Mouse (Mus musculus) bone marrow, adult 2 months (tissue): Measurements from ENCODE around the gene 4930544D05Rik.

Experiments
- CTCF ChIP-seq: fragments of 200-500 bp; IDR thresholded peaks from 2 replicates; pipeline ENCODE4 v1.5.1; 2011; ENCODE audit warnings: low read length, control low read depth; ENCODE audit not compliant: control insufficient read depth, insufficient read depth
- POLR2A ChIP-seq: fragments of 200-500 bp; IDR thresholded peaks from 2 replicates; pipeline ENCODE4 v1.6.1; 2011; ENCODE audit warnings: low read depth, mild to moderate bottlenecking, control low read depth, low read length, borderline replicate concordance; ENCODE audit not compliant: control insufficient read depth

DNA sequence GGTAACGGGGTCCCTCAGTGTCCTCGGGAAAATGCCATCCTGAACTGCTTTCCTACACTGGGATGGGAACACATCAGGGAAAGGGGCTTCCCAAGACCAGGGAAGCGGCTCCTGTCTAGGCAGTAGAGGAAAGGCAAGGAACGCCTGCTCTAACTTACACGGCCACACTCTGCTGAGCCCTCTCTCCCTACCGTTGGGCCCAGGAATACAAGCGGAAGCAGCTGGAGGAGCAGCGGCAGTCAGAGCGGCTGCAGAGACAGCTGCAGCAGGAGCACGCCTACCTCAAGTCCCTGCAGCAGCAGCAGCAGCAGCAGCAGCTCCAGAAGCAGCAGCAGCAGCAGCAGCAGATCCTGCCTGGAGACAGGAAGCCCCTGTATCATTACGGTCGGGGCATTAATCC lies 8.9 kb upstream of the 4930544D05Rik start:
- TF ChIP-seq CTCF (no peak), POLR2A (no peak)
